In genomic region chr1:171564247-171564646, GRCm38 (mm10) we compare ENCODE assay signal across 8 mouse cellular contexts. TPM values are rescaled to one million over a fixed set of nuclear protein-coding genes. Genes with fewer than 3 reads are reported as not detected.
DNase-seq lines count a peak whose midpoint lies in the region; ATAC-seq and TF ChIP-seq lines count a peak whose summit lies in the region.

No protein-coding gene starts in this region.

- DNase-seq in neural tube, embryonic 10.5 days (ENCODE audit: extremely low spot score, low spot score) = peak; percentile 36
- DNase-seq in induced T-regulatory cell, adult 2 months (ENCODE audit: low read depth) = peak; percentile 75
- peak; percentile 68 for DNase-seq in lung, embryonic 14.5 days
- peak; percentile 53 for DNase-seq in thymus, postnatal 14 days
- no peak for DNase-seq in urinary bladder, postnatal 14 days (ENCODE audit: low spot score)
- DNase-seq in frontal cortex, postnatal 10 days (ENCODE audit: low spot score in 2 of 2) = no peak

- H3K4me2 ChIP-seq in neural tube, embryonic 15.5 days = no peak overlapping the region
- no peak overlapping the region for H3K4me2 ChIP-seq in lung, embryonic 14.5 days

- no peaks in the 10 kb centered on the region for H3K27me3 ChIP-seq in neural tube, embryonic 15.5 days (replicated peaks)
- no peaks in the 10 kb centered on the region for H3K27me3 ChIP-seq in lung, embryonic 14.5 days (ENCODE audit: insufficient read depth, low read length)

- no peak overlapping the region for H3K9ac ChIP-seq in neural tube, embryonic 15.5 days (replicated peaks)
- H3K9ac ChIP-seq in lung, embryonic 14.5 days = no peak overlapping the region

- H3K36me3 ChIP-seq in neural tube, embryonic 15.5 days = no peaks in the 10 kb centered on the region
- no peaks in the 10 kb centered on the region for H3K36me3 ChIP-seq in lung, embryonic 14.5 days (ENCODE audit: insufficient read depth)

- no peak for ATAC-seq in neural tube, embryonic 15.5 days (ENCODE audit: low FRiP score)
- peak; percentile 55; the same call in 1 of the 2 replicates for ATAC-seq in lung, embryonic 14.5 days (ENCODE audit: insufficient read depth)

- 60% methylated on average over 3 of the region's 3 CpGs for WGBS in neural tube, embryonic 15.5 days
- WGBS in lung, embryonic 14.5 days = 57% methylated on average over 3 of the region's 3 CpGs

- no peak for TF ChIP-seq POLR2A in bone marrow macrophage, adult 2 months (IDR thresholded peaks at IDR 0.05; ENCODE audit: borderline replicate concordance, low read depth, low read length)

- no peak overlapping the region for H3K4me3 ChIP-seq in neural tube, embryonic 15.5 days (replicated peaks)
- no peak overlapping the region for H3K4me3 ChIP-seq in bone marrow macrophage, adult 2 months (ENCODE audit: insufficient read depth, low read length)
- no peak overlapping the region for H3K4me3 ChIP-seq in lung, embryonic 14.5 days (ENCODE audit: low read depth, low read length)

- no peaks in the 10 kb centered on the region for H3K9me3 ChIP-seq in neural tube, embryonic 15.5 days (replicated peaks)
- no peaks in the 10 kb centered on the region for H3K9me3 ChIP-seq in lung, embryonic 14.5 days (ENCODE audit: low read depth, low read length)

- no peak overlapping the region for H3K27ac ChIP-seq in neural tube, embryonic 15.5 days (replicated peaks)
- H3K27ac ChIP-seq in bone marrow macrophage, adult 2 months (ENCODE audit: insufficient read depth, low read depth, low read length) = no peak overlapping the region
- H3K27ac ChIP-seq in lung, embryonic 14.5 days (ENCODE audit: low read depth) = no peak overlapping the region

- peak; percentile 86 for TF ChIP-seq CTCF in bone marrow macrophage, adult 2 months (IDR thresholded peaks at IDR 0.05; ENCODE audit: low read depth, low read length)
- TF ChIP-seq CTCF in lung, embryonic 14.5 days (IDR thresholded peaks at IDR 0.05; ENCODE audit: low read depth) = peak; percentile 70

- H3K4me1 ChIP-seq in neural tube, embryonic 15.5 days = no peaks in the 10 kb centered on the region
- peaks cover 30% of the 10 kb centered on the region for H3K4me1 ChIP-seq in bone marrow macrophage, adult 2 months (ENCODE audit: control insufficient read depth, insufficient read depth, low read length)
- no peaks in the 10 kb centered on the region for H3K4me1 ChIP-seq in lung, embryonic 14.5 days (ENCODE audit: insufficient read depth)

RNA-seq across cellular contexts. Expression of gene Cd244a, which starts 5.3 kb away (rescaled TPM):
- polyA plus RNA-seq in neural tube, embryonic 15.5 days (2015; fragmentation: Nextera tagmentation; extraction: Ambion mirVana) = 0.09 and 1.9 TPM in 2 replicates
- polyA plus RNA-seq in bone marrow macrophage, adult 2 months (2012; ENCODE audit: insufficient read depth, insufficient read length, missing spikeins) = 1.3 and 2.4 TPM in 2 replicates
- 0.31 TPM in 1 of 2 replicates, not detected in the other for polyA plus RNA-seq in lung, embryonic 14.5 days (2014; fragmentation: Nextera tagmentation; extraction: Ambion mirVana)

RNA-seq across cellular contexts. Expression of gene Itln1, which starts 29.2 kb away (rescaled TPM):
- polyA plus RNA-seq in neural tube, embryonic 15.5 days (2015; fragmentation: Nextera tagmentation; extraction: Ambion mirVana) = not detected in 2 replicates
- polyA plus RNA-seq in bone marrow macrophage, adult 2 months (2012; ENCODE audit: insufficient read depth, insufficient read length, missing spikeins) = not detected in 2 replicates
- polyA plus RNA-seq in lung, embryonic 14.5 days (2014; fragmentation: Nextera tagmentation; extraction: Ambion mirVana) = not detected in 2 replicates

RNA-seq across cellular contexts. Expression of gene Ly9, which starts 43.0 kb away (rescaled TPM):
- 0.13 and 1.3 TPM in 2 replicates for polyA plus RNA-seq in neural tube, embryonic 15.5 days (2015; fragmentation: Nextera tagmentation; extraction: Ambion mirVana)
- 249 and 274 TPM in 2 replicates for polyA plus RNA-seq in bone marrow macrophage, adult 2 months (2012; ENCODE audit: insufficient read depth, insufficient read length, missing spikeins)
- polyA plus RNA-seq in lung, embryonic 14.5 days (2014; fragmentation: Nextera tagmentation; extraction: Ambion mirVana) = 0.14 TPM in 1 of 2 replicates, not detected in the other

Comparison
In these comparisons a context has a peak if more than half of its experiments do, and no peak if none do; other contexts are left out.
1. DNase-seq: peak in neural tube, embryonic 10.5 days (single experiment), induced T-regulatory cell, adult 2 months (single experiment), lung, embryonic 14.5 days (single experiment) and thymus, postnatal 14 days (single experiment); none in urinary bladder, postnatal 14 days (single experiment) and frontal cortex, postnatal 10 days (0 of 2).
2. RNA of gene Ly9, which starts 43.0 kb away (polyA plus RNA-seq): 249 to 274 TPM in bone marrow macrophage, adult 2 months; 0.14 TPM in lung, embryonic 14.5 days and 0.13 to 1.3 TPM in neural tube, embryonic 15.5 days; every median in the first group is over 100 times any median in the second.